Mouse (Mus musculus): ENCODE results near the gene Gm973. TPM values are rescaled to one million over a fixed set of nuclear protein-coding genes. Genes with fewer than 3 reads are reported as not detected.

Gene Gm973
- total RNA-seq (2012; rRNA removed) (0.23 TPM in 1 of 2 replicates, not detected in the other), polyA plus RNA-seq (2012; ENCODE audit: insufficient read depth in 1 of 2, insufficient read length in 2 of 2, low read depth in 1 of 2, low replicate concordance in 2 of 2, missing spikeins in 1 of 2) (not detected)

GRCm38 (mm10) chr1:59516026-59516917, at the start of gene Gm973:
Gene Gm973, plus strand, starts transcription at chr1:59516264.
- DNase-seq (ENCODE audit: low read depth, low spot score), result no peak
- no peaks in the 10 kb centered on the region for H3K9me3 ChIP-seq (replicated peaks; ENCODE audit: insufficient read depth, low read length)
- H3K27ac ChIP-seq (ENCODE audit: control insufficient read depth, low read depth, low read length), result no peak within 1 kb of the TSS
- TF ChIP-seq POLR2AphosphoS2 (IDR thresholded peaks at IDR 0.05; ENCODE audit: low read length), result no peak
- no peak within 1 kb of the TSS for H3K9ac ChIP-seq (ENCODE audit: control insufficient read depth, low read depth, low read length, poor library complexity, severe bottlenecking)
- H3K27me3 ChIP-seq (ENCODE audit: control insufficient read depth in 1 of 2, insufficient read depth in 2 of 2, low read length in 2 of 2), result peaks cover 2 to 7% of the 10 kb centered on the region in 2 experiments; a peak in 3 of 4 replicates
- no peaks in the 10 kb centered on the region for H3K79me2 ChIP-seq (ENCODE audit: control insufficient read depth, insufficient read depth, low read length, poor library complexity)
- H3K4me3 ChIP-seq (ENCODE audit: control insufficient read depth in 1 of 2, insufficient read depth in 1 of 2, low read depth in 2 of 2, low read length in 2 of 2), result no peak within 1 kb of the TSS
- H3K36me3 ChIP-seq (ENCODE audit: control insufficient read depth in 1 of 2, insufficient read depth in 2 of 2, low read length in 2 of 2), result no peaks in the 10 kb centered on the region
- H3K4me1 ChIP-seq (ENCODE audit: control insufficient read depth in 1 of 2, insufficient read depth in 2 of 2, low read length in 2 of 2), result no peaks in the 10 kb centered on the region

GRCm38 (mm10) chr1:59469170-59469569, 46.9 kb upstream of the Gm973 start:
- H3K36me3 ChIP-seq (ENCODE audit: control insufficient read depth in 1 of 2, insufficient read depth in 2 of 2, low read length in 2 of 2), result no peaks in the 10 kb centered on the region
- no peaks in the 10 kb centered on the region for H3K4me1 ChIP-seq (ENCODE audit: control insufficient read depth in 1 of 2, insufficient read depth in 2 of 2, low read length in 2 of 2)
- no peak for TF ChIP-seq TCF12 (IDR thresholded peaks at IDR 0.05; ENCODE audit: low read depth, low read length)
- TF ChIP-seq UBTF (IDR thresholded peaks at IDR 0.05; ENCODE audit: borderline replicate concordance, insufficient read depth, low read depth, low read length), result no peak
- no peak for TF ChIP-seq SIN3A (IDR thresholded peaks at IDR 0.05; ENCODE audit: low read length)
- TF ChIP-seq MAFK (IDR thresholded peaks at IDR 0.05; ENCODE audit: borderline replicate concordance, low read depth, low read length), result no peak
- TF ChIP-seq GABPA (IDR thresholded peaks at IDR 0.05; ENCODE audit: low read depth, low read length), result no peak
- no peak for TF ChIP-seq E2F4 (IDR thresholded peaks at IDR 0.05; ENCODE audit: borderline replicate concordance, low read depth, low read length)
- TF ChIP-seq CHD1 (IDR thresholded peaks at IDR 0.05; ENCODE audit: low read depth, low read length), result no peak
- no peak for TF ChIP-seq ZMIZ1 (IDR thresholded peaks at IDR 0.05; ENCODE audit: low read depth, low read length)
- TF ChIP-seq MEF2A (IDR thresholded peaks at IDR 0.05; ENCODE audit: extremely low read depth, insufficient replicate concordance, low read depth, low read length, poor library complexity, severe bottlenecking), result no peak
- no peak for TF ChIP-seq POLR2AphosphoS5 (IDR thresholded peaks at IDR 0.05; ENCODE audit: borderline replicate concordance, low read depth, low read length)
- no peak for TF ChIP-seq MYB (IDR thresholded peaks at IDR 0.05; ENCODE audit: low read depth, low read length)
- no peak for TF ChIP-seq KAT2A (conservative IDR thresholded peaks at IDR 0.05; ENCODE audit: low read depth, low read length)
- TF ChIP-seq MXI1 (IDR thresholded peaks at IDR 0.05; ENCODE audit: low read depth, low read length), result no peak
- H3K4me3 ChIP-seq (ENCODE audit: control insufficient read depth in 1 of 2, insufficient read depth in 1 of 2, low read depth in 2 of 2, low read length in 2 of 2), result no peak overlapping the region
- H3K79me2 ChIP-seq (ENCODE audit: control insufficient read depth, insufficient read depth, low read length, poor library complexity), result no peaks in the 10 kb centered on the region; the same call in 1 of the 2 replicates
- no peak overlapping the region for H3K9ac ChIP-seq (ENCODE audit: control insufficient read depth, low read depth, low read length, poor library complexity, severe bottlenecking)
- no peak for DNase-seq (ENCODE audit: low read depth, low spot score)
- H3K9me3 ChIP-seq (replicated peaks; ENCODE audit: insufficient read depth, low read length), result no peaks in the 10 kb centered on the region
- H3K27ac ChIP-seq (ENCODE audit: control insufficient read depth, low read depth, low read length), result no peak overlapping the region
- H3K27me3 ChIP-seq (ENCODE audit: control insufficient read depth in 1 of 2, insufficient read depth in 2 of 2, low read length in 2 of 2), result peaks cover 2 to 3% of the 10 kb centered on the region in 2 experiments; a peak in 3 of 4 replicates

All from MEL (cell line).